ENCODE assay signal across 10 mouse cellular contexts in genomic region chr15:97267094-97267695, GRCm38 (mm10).
"Had no signal": no experiment of that assay in that cellular context is flagged by ENCODE, and none has a peak within 500 bp of the region (broad histone marks: within the 10 kb centered on the region; RNA-seq: fewer than 3 reads in every experiment).

No protein-coding gene starts in this region.

- H3K27me3 ChIP-seq: limb, embryonic 13.5 days; midbrain, embryonic 15.5 days; neural tube, embryonic 12.5 days had no signal

- H3K27ac ChIP-seq: limb, embryonic 13.5 days; liver, embryonic 14.5 days; midbrain, embryonic 15.5 days; neural tube, embryonic 12.5 days had no signal

- DNase-seq: kidney, adult 11 months; left cerebral cortex, postnatal 4 days; lung, postnatal 10 days; thymus, adult 18-20 months; thymus, postnatal 14 days had no signal

- H3K4me1 ChIP-seq: limb, embryonic 13.5 days; midbrain, embryonic 15.5 days; neural tube, embryonic 12.5 days had no signal

- H3K4me2 ChIP-seq: limb, embryonic 13.5 days; midbrain, embryonic 11.5 days; midbrain, embryonic 15.5 days; neural tube, embryonic 12.5 days had no signal

- ATAC-seq: midbrain, embryonic 15.5 days had no signal

- H3K4me3 ChIP-seq: limb, embryonic 13.5 days; midbrain, embryonic 15.5 days; neural tube, embryonic 12.5 days had no signal

- H3K36me3 ChIP-seq: limb, embryonic 13.5 days; midbrain, embryonic 15.5 days; neural tube, embryonic 12.5 days had no signal

- H3K9ac ChIP-seq: limb, embryonic 13.5 days; liver, embryonic 14.5 days; midbrain, embryonic 15.5 days; neural tube, embryonic 12.5 days had no signal

- H3K9me3 ChIP-seq: limb, embryonic 13.5 days; midbrain, embryonic 15.5 days; neural tube, embryonic 12.5 days had no signal
